Mouse (Mus musculus): ENCODE data around the gene Pfas.
"Not testable (repeated sequence)": the region's sequence is repeated elsewhere in the genome, so short reads cannot be mapped to it uniquely, and the experiment has no call there.

The Pfas gene

GRCm38 (mm10) chr11:69012071-69012601 is 3.9 kb upstream of the Pfas start:
- DNase-seq, result peak; percentile 92 to 93

GRCm38 (mm10) chr11:69011445-69011844 is 3.2 kb upstream of the Pfas start:
- DNase-seq, result not testable (repeated sequence)

- DNase-seq, result no peak
Measured at GRCm38 (mm10) chr11:69010400-69011323, 2.4 kb upstream of the Pfas start.

- no peak for DNase-seq
Measured at GRCm38 (mm10) chr11:69009508-69009907, 1.2 kb upstream of the Pfas start.

GRCm38 (mm10) chr11:69006575-69006974 is 1.7 kb downstream of the Pfas start:
- DNase-seq, result not testable (repeated sequence)

- DNase-seq, result no peak
Measured at GRCm38 (mm10) chr11:69005193-69005592, 3.1 kb downstream of the Pfas start.

- peak; percentile 41 to 56 for DNase-seq
Measured at GRCm38 (mm10) chr11:69003592-69003991, 4.7 kb downstream of the Pfas start.

- not testable (repeated sequence) for DNase-seq
Measured at GRCm38 (mm10) chr11:69002782-69003181, 5.5 kb downstream of the Pfas start.

- DNase-seq, result no peak
Measured at GRCm38 (mm10) chr11:68997080-68997479, 11.2 kb downstream of the Pfas start.

- DNase-seq, result peak; percentile 33 to 52
Measured at GRCm38 (mm10) chr11:68994377-68994776, 13.9 kb downstream of the Pfas start.

- peak; percentile 93 to 95 for DNase-seq
Measured at GRCm38 (mm10) chr11:68993122-68993521, 15.1 kb downstream of the Pfas start.

GRCm38 (mm10) chr11:68988341-68988740 is 19.9 kb downstream of the Pfas start:
- DNase-seq, result peak; percentile 86 to 91

- DNase-seq, result peak; percentile 75 to 79
Measured at GRCm38 (mm10) chr11:68987365-68987882, 20.8 kb downstream of the Pfas start.

- DNase-seq, result peak; percentile 91 to 92
Measured at GRCm38 (mm10) chr11:68982639-68983369, 25.5 kb downstream of the Pfas start.

- no peak for DNase-seq
Measured at GRCm38 (mm10) chr11:68980919-68981318, 27.3 kb downstream of the Pfas start.

GRCm38 (mm10) chr11:68979320-68979733 is 28.9 kb downstream of the Pfas start:
- DNase-seq, result no peak

GRCm38 (mm10) chr11:68975601-68976000 is 32.7 kb downstream of the Pfas start:
- DNase-seq, result no peak

GRCm38 (mm10) chr11:68975085-68975484 is 33.2 kb downstream of the Pfas start, which contains the start of gene Rangrf:
TSS of gene Rangrf (minus strand) at chr11:68975185.
- no peak for DNase-seq

GRCm38 (mm10) chr11:68974059-68974450 is 34.2 kb downstream of the Pfas start:
- no peak for DNase-seq

GRCm38 (mm10) chr11:68973250-68974058 is 34.8 kb downstream of the Pfas start:
- peak; percentile 93 to 94 for DNase-seq

- peak in 1 of 2 experiments; percentile 35 for DNase-seq
Measured at GRCm38 (mm10) chr11:68970232-68970631, 38.0 kb downstream of the Pfas start.

- no peak for DNase-seq
Measured at GRCm38 (mm10) chr11:68968752-68969151, 39.5 kb downstream of the Pfas start.
